Mouse (Mus musculus): ENCODE data around the gene Zbed4. TPM values are rescaled to one million over a fixed set of nuclear protein-coding genes. Genes with fewer than 3 reads are reported as not detected.
A peak's percentile ranks its signal among the peaks of the same experiment; 100 is the strongest.
"Not testable (repeated sequence)": the region's sequence is repeated elsewhere in the genome, so short reads cannot be mapped to it uniquely, and the experiment has no call there.

The Zbed4 gene
- total RNA-seq (2021), result 1 to 10 TPM; 7.2 to 9.4 TPM
- long read RNA-seq, experiment 1, full-length matches to known transcripts, result 1 of 8 reads
- long read RNA-seq, experiment 1, partial matches to known transcripts, result 0 of 8 reads
- long read RNA-seq, experiment 1, other reads (novel, unspliced or antisense), result 7 of 8 reads
- long read RNA-seq, experiment 2, full-length matches to known transcripts, result 1 of 5 reads
- long read RNA-seq, experiment 2, partial matches to known transcripts, result 0 of 5 reads
- long read RNA-seq, experiment 2, other reads (novel, unspliced or antisense), result 4 of 5 reads

- DNase-seq, result peak; percentile 47
Measured at GRCm38 (mm10) chr15:88751564-88752402, at the start of gene Zbed4. TSS of gene Zbed4 (plus strand) at chr15:88751660.

- DNase-seq, result no peak
Measured at GRCm38 (mm10) chr15:88702501-88702900, 49.0 kb upstream of the Zbed4 start.

GRCm38 (mm10) chr15:88704284-88704683 is 47.2 kb upstream of the Zbed4 start:
- DNase-seq, result no peak

GRCm38 (mm10) chr15:88706320-88706719 is 45.1 kb upstream of the Zbed4 start:
- no peak for DNase-seq

DNA sequence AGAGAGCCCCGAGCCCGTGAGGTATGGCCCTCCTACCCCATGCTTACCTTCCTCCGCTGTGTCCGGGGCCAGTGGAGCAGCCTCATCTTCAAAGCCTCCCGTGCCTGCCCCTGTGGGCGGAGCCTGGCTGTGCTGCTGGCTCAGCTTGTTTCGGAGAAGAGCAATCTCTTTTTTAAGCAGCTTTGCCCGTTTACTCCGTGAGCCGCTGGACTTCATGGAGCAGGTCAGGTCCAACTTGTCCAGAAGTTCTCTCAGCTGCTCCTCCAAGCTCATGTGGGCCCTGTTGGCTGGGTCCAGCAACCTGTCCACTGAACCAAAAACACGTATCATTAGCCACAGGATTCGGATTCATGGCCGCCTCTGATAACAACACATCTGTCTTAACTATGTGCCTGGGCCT is 44.5 kb upstream of the Zbed4 start:
- DNase-seq, result not testable (repeated sequence)

- DNase-seq, result no peak
Measured at GRCm38 (mm10) chr15:88708204-88708603, 43.3 kb upstream of the Zbed4 start.

DNA sequence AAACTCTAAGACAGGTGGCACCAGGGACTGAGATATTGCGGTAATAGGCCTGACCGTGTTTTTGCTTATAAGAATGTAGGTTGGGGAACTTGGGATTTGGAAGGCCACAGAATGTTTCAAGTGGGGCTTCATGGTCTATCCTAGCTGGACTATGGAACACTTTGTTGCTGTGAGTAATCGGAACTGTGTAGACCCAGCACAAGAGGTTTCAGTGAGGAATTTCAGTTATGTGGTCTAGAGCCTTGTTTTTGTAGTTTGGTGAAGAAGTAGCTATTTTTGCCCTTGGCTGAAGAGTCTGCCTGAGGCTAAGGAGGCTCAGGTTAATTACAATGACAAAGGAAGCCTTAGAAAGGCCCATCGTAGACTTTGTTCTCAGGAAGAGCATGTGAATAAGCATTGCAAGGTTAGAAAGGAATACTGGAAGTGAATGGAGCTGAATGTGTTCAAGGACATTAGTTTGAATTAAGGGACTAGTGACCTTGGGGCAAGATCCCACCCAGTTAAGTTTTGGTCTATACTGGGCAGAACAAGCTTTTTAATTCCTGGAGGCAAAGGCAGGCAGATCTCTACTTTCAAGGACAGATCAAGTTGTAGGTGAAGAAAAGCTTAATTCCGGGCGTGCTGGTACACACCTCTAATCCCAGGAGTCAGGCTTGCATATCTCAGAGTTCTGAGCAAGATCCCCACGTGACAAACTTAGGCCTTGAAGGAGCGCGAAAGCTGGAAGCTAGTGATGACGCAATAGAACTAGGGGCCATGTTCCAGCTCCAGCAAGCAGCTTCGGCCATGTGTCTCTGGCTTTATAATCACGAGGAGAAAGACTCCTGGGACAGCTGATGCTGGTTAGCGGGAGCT is 42.6 kb upstream of the Zbed4 start:
- no peak for DNase-seq

DNA sequence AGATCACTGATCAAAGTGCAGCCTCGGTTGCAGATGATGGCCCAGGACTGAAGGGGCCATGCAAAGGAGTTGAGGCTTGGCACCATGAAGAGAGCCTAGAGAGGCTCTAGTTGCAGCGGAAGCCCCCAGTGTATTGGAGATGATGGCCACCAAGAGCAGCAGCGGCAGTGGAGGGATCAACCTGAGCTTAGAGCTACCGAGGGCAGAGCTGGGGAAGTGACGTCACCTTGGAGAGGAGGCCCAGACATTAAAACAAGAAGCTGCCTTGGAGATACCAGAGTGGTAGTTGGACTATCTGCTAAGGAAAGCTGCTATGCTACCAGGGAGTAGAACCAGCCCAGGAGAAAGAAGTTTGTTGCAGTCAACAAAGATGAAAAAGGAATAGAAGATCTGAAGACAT is 41.6 kb upstream of the Zbed4 start:
- DNase-seq, result no peak

GRCm38 (mm10) chr15:88712501-88712900 is 39.0 kb upstream of the Zbed4 start:
- DNase-seq, result no peak

DNA sequence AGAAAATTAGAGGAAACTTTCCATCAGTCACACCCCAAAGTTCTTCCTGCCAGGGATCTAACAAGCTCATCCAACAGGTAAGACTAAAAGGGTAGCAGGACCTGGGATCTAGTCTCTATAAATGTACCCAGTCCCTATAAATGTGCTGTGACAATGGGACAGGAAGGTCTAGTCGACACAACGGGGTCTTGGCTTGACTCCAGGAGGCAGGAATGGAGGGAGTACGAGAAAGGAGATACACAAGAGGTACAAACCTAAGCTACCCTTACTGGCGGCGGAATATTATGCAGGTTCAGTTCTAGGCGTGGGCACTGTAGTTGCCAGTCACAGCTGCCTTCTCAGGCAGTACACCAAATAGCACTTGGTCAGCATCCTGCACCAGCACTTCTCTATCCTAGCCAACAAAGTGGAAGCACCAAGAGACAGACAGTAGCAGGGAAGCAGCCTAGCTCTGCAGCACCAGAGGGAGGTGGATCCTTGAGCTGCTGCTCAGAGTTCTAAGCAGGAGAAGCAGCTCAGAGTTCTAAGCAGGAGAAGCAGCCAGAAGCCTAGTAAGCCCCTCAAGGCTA is 37.4 kb upstream of the Zbed4 start:
- DNase-seq, result no peak

DNA sequence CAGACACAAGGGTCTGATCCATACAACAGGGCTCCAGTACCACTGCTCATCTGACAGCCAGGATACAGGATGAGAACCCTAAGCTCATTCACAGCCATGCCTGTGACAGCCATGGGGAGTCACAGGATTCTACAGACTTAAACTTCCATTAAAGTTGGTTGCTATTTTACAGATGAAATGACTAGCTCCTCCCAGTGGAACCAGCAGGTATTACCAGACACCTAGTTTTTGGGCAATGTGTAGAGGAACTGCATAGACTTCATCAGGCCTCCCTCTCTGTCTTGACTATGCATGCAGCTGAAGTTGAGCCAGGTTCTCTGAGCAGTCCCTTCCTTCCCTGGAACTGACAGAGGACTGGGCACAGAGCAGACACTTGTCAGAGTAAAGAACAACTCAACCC is 35.1 kb upstream of the Zbed4 start:
- DNase-seq, result no peak

- DNase-seq, result no peak
Measured at GRCm38 (mm10) chr15:88717239-88717638, 34.2 kb upstream of the Zbed4 start.

- DNase-seq, result no peak
Measured at GRCm38 (mm10) chr15:88723205-88723604, 28.3 kb upstream of the Zbed4 start.

- DNase-seq, result no peak
Measured at GRCm38 (mm10) chr15:88724311-88724710, 27.1 kb upstream of the Zbed4 start.

DNA sequence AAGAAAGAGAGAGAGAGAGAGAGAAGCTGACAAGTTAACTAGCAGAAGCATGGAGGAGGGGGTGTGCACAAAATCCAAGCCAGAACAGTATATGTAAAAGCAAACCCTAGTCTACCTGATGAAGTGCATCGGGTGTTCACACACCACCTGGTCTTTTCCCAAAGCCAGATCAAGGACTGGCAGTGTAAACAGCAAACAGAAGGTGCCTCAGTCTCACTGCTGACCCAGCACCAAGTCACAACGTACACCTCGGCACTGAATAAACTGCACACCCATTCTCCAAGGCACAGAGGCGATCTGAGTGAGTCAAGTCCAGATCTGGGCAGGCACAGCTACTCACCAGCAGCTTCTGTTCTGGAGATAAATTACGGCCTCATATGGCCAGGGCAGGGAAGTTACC is 26.4 kb upstream of the Zbed4 start:
- DNase-seq, result no peak

GRCm38 (mm10) chr15:88727204-88727603 is 24.3 kb upstream of the Zbed4 start:
- no peak for DNase-seq

DNA sequence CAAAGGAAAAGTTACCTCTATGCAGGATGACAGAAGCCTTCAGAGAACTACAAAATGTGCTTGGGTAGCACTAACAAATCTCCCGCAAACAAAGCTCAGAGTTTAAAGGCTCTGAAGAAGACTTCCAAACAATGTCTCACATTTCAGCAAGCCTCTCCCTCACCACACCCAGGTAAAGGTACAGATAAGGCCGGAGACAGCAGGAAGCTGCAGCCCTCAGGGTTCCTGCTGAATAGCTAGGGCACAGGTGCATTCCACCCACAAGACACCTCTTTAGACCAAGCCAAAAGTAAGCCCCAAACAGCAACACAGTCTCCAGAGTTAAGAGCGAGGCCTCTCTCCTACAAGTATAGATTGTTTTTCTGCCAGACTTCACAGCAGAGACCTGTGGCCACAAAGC is 20.7 kb upstream of the Zbed4 start:
- no peak for DNase-seq

DNA sequence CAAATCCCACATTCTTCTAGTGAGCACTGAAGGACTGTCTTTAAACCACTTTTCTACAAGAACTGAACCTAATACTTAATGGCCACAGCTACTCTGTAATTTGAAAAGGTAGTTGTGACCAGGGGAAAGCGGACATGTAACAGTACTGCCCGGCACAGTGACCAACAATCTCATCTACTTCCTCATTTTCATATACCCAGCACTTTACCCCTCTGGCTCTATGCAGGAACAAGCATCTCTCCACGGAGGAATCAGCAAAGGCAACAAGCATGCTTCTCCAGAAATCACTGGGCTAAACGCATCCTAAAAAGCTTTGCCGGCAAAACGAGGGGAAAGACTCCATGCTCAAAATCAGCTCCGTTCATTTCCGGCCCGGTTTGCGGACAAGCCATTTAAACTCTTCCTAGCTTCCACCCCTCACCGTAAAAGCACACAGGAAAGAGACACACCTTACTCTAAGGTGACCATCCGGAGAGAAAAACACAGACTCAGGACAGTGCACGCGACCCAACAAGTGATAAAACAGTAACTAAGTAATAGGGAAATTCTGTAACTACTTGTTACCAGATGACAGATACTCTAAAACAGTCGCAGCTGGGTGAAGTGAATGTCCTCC is 18.9 kb upstream of the Zbed4 start:
- no peak for DNase-seq

DNA sequence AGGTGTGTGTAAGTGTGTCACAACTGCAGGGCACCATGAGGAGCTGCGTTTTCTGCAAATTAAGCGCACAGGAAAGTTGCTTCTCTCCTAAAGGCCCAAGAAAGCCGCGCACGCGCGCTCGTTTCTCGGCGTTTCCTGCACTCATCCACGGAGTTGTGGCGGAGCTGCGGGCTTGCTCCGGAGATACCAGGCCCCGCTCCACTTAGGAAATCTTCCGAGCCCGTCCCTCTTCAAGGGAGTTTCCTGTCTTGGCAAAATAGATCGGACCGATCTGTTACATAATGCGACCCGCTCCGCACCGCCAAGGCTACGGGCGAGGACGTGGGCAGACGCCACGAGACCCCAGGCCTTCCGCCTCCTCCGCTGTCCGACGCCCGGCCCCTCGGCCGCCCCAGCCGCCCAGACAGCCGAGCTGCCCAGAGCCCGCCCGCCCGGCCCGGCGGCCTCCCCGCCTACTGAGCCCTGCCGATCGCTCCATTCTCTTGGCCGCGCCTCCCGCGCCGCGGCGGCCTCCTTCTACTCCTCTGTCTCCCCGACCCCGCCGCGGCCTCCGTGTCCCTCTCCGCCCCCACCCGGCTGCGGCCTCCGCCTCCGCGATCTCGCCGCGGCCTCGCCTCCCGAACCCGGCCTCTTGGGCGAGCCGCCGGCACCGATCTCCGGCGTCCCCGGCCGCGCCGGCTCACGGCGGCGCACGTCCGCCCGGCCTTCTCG is 18.3 kb upstream of the Zbed4 start:
- peak; percentile 71 for DNase-seq

DNA sequence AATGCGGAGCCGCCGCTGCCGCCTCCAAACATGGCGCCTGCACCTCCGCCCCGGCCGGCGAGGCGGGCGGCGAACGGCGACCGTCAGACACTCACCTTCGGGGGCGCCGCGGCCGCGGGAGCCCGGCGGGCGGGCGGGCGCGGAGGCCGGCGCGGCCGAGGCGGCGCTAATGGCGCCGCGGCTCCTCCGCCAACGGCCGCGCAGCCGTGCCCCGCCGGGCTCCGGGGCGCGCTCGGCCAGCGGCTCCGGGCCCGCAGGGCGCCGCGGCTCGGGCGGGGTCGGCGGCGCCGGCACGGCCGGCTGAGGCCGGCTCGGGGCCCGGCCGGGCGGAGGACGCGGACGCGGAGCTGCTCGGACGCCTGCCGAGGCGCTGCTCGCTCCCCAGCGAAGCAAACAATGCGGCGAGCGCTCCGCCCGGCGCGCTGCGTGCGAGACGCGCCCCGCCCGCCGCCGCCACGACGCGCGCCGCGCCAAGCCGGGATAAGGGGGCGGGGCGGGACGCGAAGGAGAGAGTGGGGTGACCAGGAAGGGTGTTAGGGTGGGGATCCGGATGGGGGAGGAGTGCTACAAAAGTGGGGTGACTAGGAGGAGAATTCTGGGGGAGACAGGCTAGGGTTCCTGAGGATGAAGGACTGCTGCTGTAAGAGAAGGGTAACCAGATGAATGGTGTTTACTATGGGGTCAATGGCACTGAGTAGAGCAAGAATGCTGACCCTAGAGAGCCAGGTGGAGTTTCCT is 17.5 kb upstream of the Zbed4 start, which contains the start of gene Brd1:
TSS of gene Brd1 (minus strand) at position 400 of the 738 bp plus-strand sequence.
- peak; percentile 88 for DNase-seq
